12 mouse cellular contexts compared by ENCODE assay signal in the genomic region with DNA sequence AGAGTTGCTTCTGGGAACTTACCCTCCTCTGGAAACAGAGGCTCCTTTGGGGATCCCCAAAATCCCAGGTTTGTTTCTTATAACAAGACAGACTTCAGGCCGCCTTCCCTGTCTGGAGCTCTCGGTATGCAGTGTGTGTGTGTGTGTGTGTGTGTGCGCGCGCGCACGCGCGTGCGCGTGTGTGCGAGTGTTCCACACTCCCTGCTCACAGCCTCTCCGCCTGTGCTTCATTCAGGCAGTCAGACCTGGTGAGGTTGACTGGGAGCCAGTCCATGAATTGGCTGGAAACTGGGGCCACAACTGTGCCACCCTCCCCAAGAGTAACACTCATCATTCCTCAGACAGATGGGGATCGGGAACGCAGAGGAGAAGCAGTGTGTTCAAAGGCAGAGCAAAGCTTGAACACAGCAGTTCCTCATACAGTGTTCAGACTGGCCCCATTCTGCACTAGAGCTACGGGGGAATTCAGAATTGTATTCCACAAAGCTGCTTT. TPM values are rescaled to one million over a fixed set of nuclear protein-coding genes. Genes with fewer than 3 reads are reported as not detected.
A peak's percentile ranks its signal among the peaks of the same experiment; 100 is the strongest.
DNase-seq lines count a peak whose midpoint lies in the region; ATAC-seq and TF ChIP-seq lines count a peak whose summit lies in the region.
"Had no signal": no experiment of that assay in that cellular context is flagged by ENCODE, and none has a peak within 500 bp of the region (broad histone marks: within the 10 kb centered on the region; RNA-seq: fewer than 3 reads in every experiment).

No protein-coding gene starts in this region.

- H3K9ac ChIP-seq in heart, embryonic 16.5 days (ENCODE audit: low read length): no peak overlapping the region
- H3K9ac ChIP-seq: liver, embryonic 15.5 days had no signal

- no peak overlapping the region for H3K4me2 ChIP-seq in heart, embryonic 16.5 days (ENCODE audit: low read depth, low read length)
- H3K4me2 ChIP-seq: liver, embryonic 15.5 days had no signal

- ATAC-seq in heart, embryonic 16.5 days (replicated peaks; ENCODE audit: extremely low read depth, insufficient read depth, low FRiP score): no peak

- WGBS in heart, embryonic 16.5 days: 90% methylated on average over 16 of the region's 16 CpGs

- H3K27me3 ChIP-seq in heart, embryonic 16.5 days (ENCODE audit: control insufficient read depth, insufficient read depth, low read length): no peaks in the 10 kb centered on the region
- H3K27me3 ChIP-seq in testis, adult 2 months (ENCODE audit: control insufficient read depth, insufficient read depth, low read length): no peaks in the 10 kb centered on the region
- H3K27me3 ChIP-seq: liver, embryonic 15.5 days had no signal

- no peak for TF ChIP-seq POLR2A in testis, adult 2 months (IDR thresholded peaks at IDR 0.05; ENCODE audit: control insufficient read depth, low read depth, low read length)

- H3K4me3 ChIP-seq in heart, embryonic 16.5 days (ENCODE audit: low read length): no peak overlapping the region
- H3K4me3 ChIP-seq in testis, adult 2 months (ENCODE audit: control insufficient read depth, low read depth, low read length): no peak overlapping the region
- H3K4me3 ChIP-seq: liver, embryonic 15.5 days had no signal

- no peaks in the 10 kb centered on the region for H3K4me1 ChIP-seq in heart, embryonic 16.5 days (ENCODE audit: control insufficient read depth, insufficient read depth, low read length)
- no peaks in the 10 kb centered on the region for H3K4me1 ChIP-seq in testis, adult 2 months (ENCODE audit: control insufficient read depth, insufficient read depth, low read length)
- H3K4me1 ChIP-seq: liver, embryonic 15.5 days had no signal

- no peak for TF ChIP-seq CTCF in testis, adult 2 months (IDR thresholded peaks at IDR 0.05; ENCODE audit: control insufficient read depth, insufficient read depth, insufficient replicate concordance, low read depth, low read length)

- no peak for DNase-seq in heart, adult 18-20 months
- no peak for DNase-seq in testis, postnatal 14 days (ENCODE audit: low spot score)
- DNase-seq in layer of hippocampus, adult 9-11 months: peak; percentile 60
- DNase-seq in spleen, adult 18-20 months: no peak
- no peak for DNase-seq in urinary bladder, postnatal 36 days (ENCODE audit: low spot score in 2 of 2)
- DNase-seq: adrenal gland, adult 8-10 months; cerebellum, adult 9-11 months; right cerebral cortex, postnatal 14 days; thymus, adult 2 months had no signal

- no peaks in the 10 kb centered on the region for H3K9me3 ChIP-seq in heart, embryonic 16.5 days (replicated peaks; ENCODE audit: control insufficient read depth, low read length)
- H3K9me3 ChIP-seq: liver, embryonic 15.5 days had no signal

- peak overlapping the region; percentile 5; the same call in 1 of the 2 replicates for H3K27ac ChIP-seq in heart, embryonic 16.5 days (ENCODE audit: low read length)
- H3K27ac ChIP-seq in testis, adult 2 months (ENCODE audit: control insufficient read depth, insufficient read depth, low read depth, low read length): peak overlapping the region; percentile 34; the same call in 1 of the 2 replicates
- H3K27ac ChIP-seq: liver, embryonic 15.5 days had no signal

- peaks cover 30% of the 10 kb centered on the region for H3K36me3 ChIP-seq in heart, embryonic 16.5 days (ENCODE audit: control insufficient read depth, insufficient read depth)
- H3K36me3 ChIP-seq in testis, adult 2 months (ENCODE audit: control insufficient read depth, insufficient read depth, low read length): no peaks in the 10 kb centered on the region; the same call in 1 of the 2 replicates

RNA-seq across cellular contexts. Expression of gene Tmed1, which starts 13.0 kb away (rescaled TPM):
- 81.2 and 90.1 TPM in 2 replicates for polyA plus RNA-seq in heart, embryonic 16.5 days (2015; fragmentation: Nextera tagmentation; extraction: Ambion mirVana)
- total RNA-seq in heart, adult 18-20 months (2021): 10 to 100 TPM; 45.3 to 50.9 TPM
- 21.3 and 22.4 TPM in 2 replicates for polyA plus RNA-seq in testis, adult 2 months (2012; rRNA removed)

RNA-seq across cellular contexts. Expression of gene AB124611, which starts 28.9 kb away (rescaled TPM):
- 3.2 and 3.7 TPM in 2 replicates for polyA plus RNA-seq in heart, embryonic 16.5 days (2015; fragmentation: Nextera tagmentation; extraction: Ambion mirVana)
- 1 to 10 TPM; 1.2 to 2.9 TPM for total RNA-seq in heart, adult 18-20 months (2021)
- 0.17 and 0.23 TPM in 2 replicates for polyA plus RNA-seq in testis, adult 2 months (2012; rRNA removed)

RNA-seq across cellular contexts. Expression of gene Carm1, which starts 49.6 kb away (rescaled TPM):
- 17.2 and 21.8 TPM in 2 replicates for polyA plus RNA-seq in heart, embryonic 16.5 days (2015; fragmentation: Nextera tagmentation; extraction: Ambion mirVana)
- total RNA-seq in heart, adult 18-20 months (2021): 10 to 100 TPM; 57.7 to 61.2 TPM
- 240 and 245 TPM in 2 replicates for polyA plus RNA-seq in testis, adult 2 months (2012; rRNA removed)

Comparison
In these comparisons a context has a peak if more than half of its experiments do, and no peak if none do; other contexts are left out.
1. RNA of gene Carm1, which starts 49.6 kb away (polyA plus RNA-seq): 240 to 245 TPM in testis, adult 2 months; 17.2 to 21.8 TPM in heart, embryonic 16.5 days; every median in the first group is over 10 times any median in the second.